Mouse (Mus musculus): ENCODE measurements at regions not wholly inside any gene's neighbourhood (a gene's known extent, or its start where the extent isn't known, plus 50 kb on each side); places are given as distances from the start of the nearest gene placed in this dataset.

- no peak for DNase-seq (ENCODE audit: low read depth, low spot score)
Measured at GRCm38 (mm10) chr6:94336168-94336567, 52.5 kb upstream of the Magi1 start.

Data from brain, embryonic 18.5 days (tissue).